Mouse (Mus musculus): ENCODE data around the gene Gtse1. TPM values are rescaled to one million over a fixed set of nuclear protein-coding genes. Genes with fewer than 3 reads are reported as not detected.

The Gtse1 gene
- 2.6 to 3.5 TPM (median 3.1 TPM) in 4 replicates for total RNA-seq (2023; ENCODE audit: inconsistent age)

DNA sequence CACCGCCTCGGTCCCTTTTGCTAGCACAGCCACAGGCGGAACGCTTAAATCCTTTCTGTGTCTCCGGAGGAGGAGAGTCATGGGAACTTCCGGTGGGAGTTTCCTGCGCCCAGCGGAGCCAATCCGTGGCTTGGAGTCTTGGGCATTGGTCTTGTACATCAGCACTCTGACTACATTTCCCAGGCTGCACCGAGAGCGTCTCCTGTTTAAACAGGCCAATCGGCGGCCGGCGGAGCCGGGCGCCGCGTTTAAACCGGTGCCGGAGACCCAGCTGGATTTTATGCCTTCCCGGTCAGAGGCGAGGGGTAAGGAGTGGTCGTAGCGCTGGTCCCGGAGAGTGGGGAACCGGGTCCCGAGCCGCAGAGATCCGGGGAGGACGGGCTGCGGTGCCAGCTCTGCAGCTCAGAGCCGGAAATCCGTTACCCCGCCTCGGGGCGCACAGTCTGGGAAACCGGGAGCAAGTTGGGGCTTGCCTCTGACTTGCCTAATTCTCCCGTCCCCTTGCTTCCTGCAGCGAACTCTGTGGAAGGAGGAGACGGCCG is at the start of gene Gtse1:
TSS of gene Gtse1 (plus strand) at position 256 of the 542 bp plus-strand sequence.

DNA sequence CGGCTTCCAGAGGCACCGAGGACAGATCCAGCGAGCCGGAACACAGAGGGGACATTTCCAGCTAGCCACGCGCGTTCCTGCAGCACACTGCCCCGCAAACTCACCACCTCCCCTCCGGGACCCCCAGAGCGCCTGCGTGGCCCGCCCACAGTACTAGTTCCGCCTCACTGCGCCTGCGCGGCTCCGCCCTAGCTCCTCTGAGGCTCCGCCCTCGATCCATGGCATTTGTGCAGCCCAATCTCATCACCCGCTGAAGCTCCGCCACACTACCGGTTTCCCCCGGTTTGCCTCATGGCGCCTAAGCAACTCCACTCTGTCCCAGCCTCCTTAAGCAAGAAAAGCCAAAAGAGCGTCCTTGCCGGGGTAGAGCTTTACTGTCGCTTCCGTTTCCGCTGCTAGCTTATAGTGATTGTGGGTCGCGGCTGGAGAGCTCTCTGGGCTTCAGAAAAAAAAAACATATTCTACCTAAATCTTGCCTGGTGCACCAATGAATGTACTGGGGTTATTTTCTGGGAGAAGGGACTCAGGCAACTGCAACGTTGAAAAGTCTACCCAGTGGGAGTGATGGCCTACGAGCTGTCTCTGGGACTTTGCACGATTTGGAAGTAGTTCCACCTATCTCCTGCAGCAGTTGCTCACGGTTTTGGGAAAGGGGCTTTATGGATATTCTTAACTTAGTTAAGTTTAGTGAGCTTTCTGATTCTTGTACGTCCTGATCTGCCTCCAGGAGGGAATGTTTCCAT is 47.8 kb upstream of the Gtse1 start, which contains the start of gene Cdpf1:
TSS of gene Cdpf1 (minus strand) at position 163 of the 743 bp plus-strand sequence.

DNA sequence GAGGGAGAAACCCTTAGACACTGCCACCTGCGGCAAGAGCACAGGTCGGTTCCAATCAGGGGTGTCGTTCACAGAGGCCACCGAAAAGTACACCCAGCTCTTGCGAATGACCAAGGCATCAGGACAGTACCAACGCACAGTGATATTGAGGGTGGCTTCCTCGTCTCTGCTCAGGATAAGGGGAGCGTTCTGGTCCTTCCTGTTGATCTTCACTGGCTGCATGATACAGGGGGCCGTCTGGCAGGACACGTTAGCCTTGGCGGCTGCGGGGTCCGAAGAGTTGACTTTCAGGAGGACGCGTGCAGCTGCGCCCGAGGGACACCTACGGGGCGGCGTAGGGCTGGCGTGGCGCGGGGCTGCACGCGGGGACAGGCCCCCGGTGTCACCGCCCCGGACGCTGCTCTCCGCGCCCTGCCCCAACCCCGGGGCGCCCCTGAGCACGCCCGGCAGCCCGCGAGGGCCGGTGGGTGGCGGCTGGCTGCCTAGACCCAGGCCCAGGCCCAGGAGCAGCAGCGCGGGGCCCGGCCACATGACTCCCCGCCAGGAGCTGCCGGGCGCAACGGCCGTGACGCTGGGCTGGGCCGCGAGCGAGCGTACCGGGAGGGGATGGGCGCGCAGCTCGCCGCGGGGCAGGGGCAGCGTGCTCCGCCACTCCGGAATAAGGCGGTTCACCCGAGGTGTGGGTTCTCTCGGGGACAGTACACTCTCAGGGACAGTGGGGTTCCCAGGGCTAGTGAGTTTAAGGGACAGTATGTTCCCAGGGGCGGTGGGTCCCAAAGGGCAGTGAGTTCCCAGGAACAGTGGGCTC is 38.1 kb upstream of the Gtse1 start, which contains the start of gene Pkdrej:
TSS of gene Pkdrej (minus strand) at position 532 of the 808 bp plus-strand sequence.

DNA sequence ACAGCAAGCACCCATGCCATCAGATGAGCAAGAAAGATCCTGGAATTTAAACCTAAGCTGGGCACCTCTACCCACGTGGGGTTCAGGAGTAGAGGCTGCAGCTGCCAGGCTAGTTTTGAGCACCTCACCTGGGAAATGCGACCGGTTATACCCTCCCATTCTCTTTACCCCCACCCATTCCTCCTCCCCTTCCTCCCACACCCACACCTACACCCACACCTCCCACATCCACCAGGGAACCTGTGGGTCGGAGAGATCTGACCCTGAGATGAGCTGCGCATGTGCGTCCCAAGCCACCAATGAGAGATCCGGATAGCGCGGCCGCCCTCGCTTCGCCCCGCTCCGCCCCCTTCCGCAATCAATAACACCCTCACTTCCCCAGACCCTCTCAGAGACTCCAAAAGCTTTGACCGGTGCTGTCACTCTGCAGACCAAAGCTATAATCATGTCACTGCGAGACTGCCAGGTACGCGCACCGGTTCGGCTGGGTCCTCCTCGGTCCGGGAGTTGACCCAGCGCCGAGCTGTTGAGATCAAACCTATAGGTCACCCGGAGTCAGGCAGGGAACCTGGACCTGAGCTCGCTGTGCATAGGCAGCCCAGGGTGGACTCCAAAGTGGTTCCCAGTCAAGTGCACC is 27.5 kb upstream of the Gtse1 start, which contains the start of gene Ttc38:
TSS of gene Ttc38 (plus strand) at position 353 of the 637 bp plus-strand sequence.

DNA sequence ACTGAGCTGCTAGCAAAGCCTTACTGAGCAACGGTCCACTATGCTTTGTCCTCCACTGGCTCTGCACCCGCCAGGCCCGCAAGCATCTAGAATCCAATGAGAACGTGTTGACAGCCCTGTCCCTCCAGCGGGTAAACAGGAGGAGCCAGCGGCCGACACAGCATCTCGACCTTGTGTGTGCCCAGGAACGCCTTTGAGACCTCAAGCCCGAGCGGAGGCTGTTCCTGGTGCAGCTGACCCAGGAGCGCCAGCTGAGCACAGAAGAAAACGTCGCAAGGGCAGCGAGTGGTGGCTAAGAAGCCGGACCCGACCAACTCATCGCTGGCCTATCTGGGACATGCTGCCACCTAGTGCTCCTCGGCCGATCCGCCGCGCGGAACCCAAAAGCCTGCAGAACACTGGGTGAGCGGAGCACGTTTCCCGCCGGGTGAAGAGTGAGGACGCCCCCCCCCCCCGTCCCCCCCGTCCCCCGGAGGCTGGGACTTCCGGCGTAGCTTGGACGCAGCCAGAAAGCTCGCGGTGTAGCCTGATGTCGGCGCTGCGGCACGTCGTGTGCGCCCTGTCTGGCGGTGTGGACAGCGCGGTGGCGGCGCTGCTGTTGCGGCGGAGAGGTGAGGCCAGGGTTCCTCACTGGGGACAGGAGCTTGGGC is 19.4 kb downstream of the Gtse1 start, which contains the start of gene Trmu:
TSS of gene Trmu (plus strand) at position 465 of the 650 bp plus-strand sequence.

Other genes with a start within 250 kb of the Gtse1 start
- not detected in 4 replicates for gene Ppara, start 124.8 kb upstream of the Gtse1 start, total RNA-seq (2023; ENCODE audit: inconsistent age)
- gene Cdpf1, start 48.0 kb upstream of the Gtse1 start, total RNA-seq (2023; ENCODE audit: inconsistent age): 13.5 to 20.9 TPM (median 15.0 TPM) in 4 replicates
- gene Pkdrej, start 38.0 kb upstream of the Gtse1 start, total RNA-seq (2023; ENCODE audit: inconsistent age): not detected in 4 replicates
- 13.2 to 16.1 TPM (median 14.3 TPM) in 4 replicates for gene Ttc38, start 27.4 kb upstream of the Gtse1 start, total RNA-seq (2023; ENCODE audit: inconsistent age)
- 28.3 to 34.9 TPM (median 31.5 TPM) in 4 replicates for gene Trmu, start 19.6 kb downstream of the Gtse1 start, total RNA-seq (2023; ENCODE audit: inconsistent age)
- gene Celsr1, start 174.0 kb downstream of the Gtse1 start, total RNA-seq (2023; ENCODE audit: inconsistent age): 0.42 to 1.8 TPM (median 0.51 TPM) in 4 replicates
- gene Gramd4, start 197.9 kb downstream of the Gtse1 start, total RNA-seq (2023; ENCODE audit: inconsistent age): 45.9 to 62.6 TPM (median 56.1 TPM) in 4 replicates